Mouse (Mus musculus) forebrain, postnatal 0 days (tissue): ENCODE measurements around the gene Rhbdl1. TPM values are rescaled to one million over a fixed set of nuclear protein-coding genes. Genes with fewer than 3 reads are reported as not detected.

Source experiments
- ATAC-seq: fragments of 200-750 bp; cut with Nextera tagmentation; 2 replicates; pipeline ENCODE4 v1.8.0; 2017; ENCODE audit warnings: mild to moderate bottlenecking, moderate library complexity
- DNase-seq: peaks from one replicate; pipeline ENCODE4 v3.0.0-alpha.2; 2015
- H3K27ac ChIP-seq: fragments of 300-500 bp; sonication (generic); 2 replicates; pipeline ENCODE4 v1.5.1; 2014; ENCODE audit warnings: low read depth, mild to moderate bottlenecking, antibody characterized with exemption, low read length, moderate library complexity, mixed read lengths
- H3K27me3 ChIP-seq: fragments of 300-500 bp; sonication (generic); 2 replicates; pipeline ENCODE4 v1.6.1; 2014; ENCODE audit warnings: mild to moderate bottlenecking, low read length, mixed read lengths; ENCODE audit not compliant: insufficient read depth
- H3K36me3 ChIP-seq: fragments of 300-500 bp; sonication (generic); 2 replicates; pipeline ENCODE4 v1.6.1; 2014; ENCODE audit warnings: mild to moderate bottlenecking, moderate library complexity; ENCODE audit not compliant: insufficient read depth
- H3K4me1 ChIP-seq: fragments of 300-500 bp; sonication (generic); 2 replicates; pipeline ENCODE4 v1.6.1; 2014; ENCODE audit warnings: antibody characterized with exemption; ENCODE audit not compliant: insufficient read depth
- H3K4me2 ChIP-seq: fragments of 300-500 bp; sonication (generic); 2 replicates; pipeline ENCODE4 v1.6.1; 2014; ENCODE audit warnings: low read depth, mild to moderate bottlenecking, moderate library complexity
- H3K4me3 ChIP-seq: fragments of 300-500 bp; sonication (generic); 2 replicates; pipeline ENCODE4 v1.5.1; 2014; ENCODE audit warnings: low read depth, low read length, mixed read lengths
- H3K9ac ChIP-seq: fragments of 300-500 bp; sonication (generic); 2 replicates; pipeline ENCODE4 v1.6.1; 2014; ENCODE audit warnings: mild to moderate bottlenecking
- H3K9me3 ChIP-seq: fragments of 300-500 bp; sonication (generic); 2 replicates; pipeline ENCODE4 v1.6.1; 2016; ENCODE audit warnings: low read length
- CTCF ChIP-seq: sonication (generic); IDR thresholded peaks from 2 replicates; pipeline ENCODE4 v1.5.1; 2016; ENCODE audit warnings: antibody characterized with exemption, control low read depth, low read depth
- WGBS: fragments of 180-500 bp; shearing (Covaris S2); extraction: QIAGEN DNeasy Blood & Tissue Kit; methylation state at CpG from one replicate; pipeline ENCODE4 v1.1.7; 2014; 5-methylcytosine and 5-hydroxymethylcytosine counted together
- polyA plus RNA-seq: library from polyadenylated mRNA; unstranded; fragments of >200 nt; fragmentation: Nextera tagmentation; extraction: Ambion mirVana; gene quantifications from 2 replicates; pipeline ENCODE4 v1.2.1, GENCODE M21; 2015
- total RNA-seq: library from RNA; depleted of rRNA; stranded (reverse); fragments of >200 nt; gene quantifications from 2 replicates; pipeline ENCODE4 v1.2.3, GENCODE M21; 2014

Gene Rhbdl1
- total and polyA plus RNA-seq, 2 experiments from 2014 or later = 83.3 to 85.4 TPM

GRCm38 (mm10) chr17:25866172-25866571, 29.1 kb upstream of the Rhbdl1 start:
- H3K27me3 ChIP-seq = no peaks in the 10 kb centered on the region
- H3K4me2 ChIP-seq = no peak overlapping the region
- DNase-seq = no peak
- TF ChIP-seq CTCF = no peak
- peaks cover 9% of the 10 kb centered on the region for H3K4me1 ChIP-seq
- no peak overlapping the region for H3K4me3 ChIP-seq
- no peaks in the 10 kb centered on the region; the same call in 1 of the 2 replicates for H3K36me3 ChIP-seq
- H3K9me3 ChIP-seq = no peaks in the 10 kb centered on the region
- H3K27ac ChIP-seq = no peak overlapping the region
- ATAC-seq = no peak
- H3K9ac ChIP-seq = no peak overlapping the region
- WGBS = 92% methylated on average over 3 of the region's 3 CpGs

- Histone ChIP-seq H3K4me2 (no peak overlapping the region), H3K36me3 (no peaks in the 10 kb centered on the region; the same call in 1 of the 2 replicates), H3K27ac (no peak overlapping the region), H3K27me3 (no peaks in the 10 kb centered on the region), H3K9me3 (no peaks in the 10 kb centered on the region), H3K4me3 (no peak overlapping the region), H3K4me1 (peaks cover 16% of the 10 kb centered on the region), H3K9ac (no peak overlapping the region)
- ATAC-seq (no peak), DNase-seq (no peak)
- TF ChIP-seq CTCF = no peak
- WGBS = 90% methylated on average over 11 of the region's 11 CpGs
Measured at GRCm38 (mm10) chr17:25865288-25865687, 28.2 kb upstream of the Rhbdl1 start.

GRCm38 (mm10) chr17:25864311-25864710, 27.2 kb upstream of the Rhbdl1 start:
- H3K4me3 ChIP-seq = no peak overlapping the region
- DNase-seq = no peak
- H3K9ac ChIP-seq = no peak overlapping the region
- TF ChIP-seq CTCF = no peak
- peaks cover 16% of the 10 kb centered on the region for H3K4me1 ChIP-seq
- no peaks in the 10 kb centered on the region; the same call in 1 of the 2 replicates for H3K36me3 ChIP-seq
- no peak overlapping the region for H3K27ac ChIP-seq
- 93% methylated on average over 14 of the region's 14 CpGs for WGBS
- no peaks in the 10 kb centered on the region for H3K9me3 ChIP-seq
- no peak overlapping the region for H3K4me2 ChIP-seq
- ATAC-seq = no peak
- H3K27me3 ChIP-seq = no peaks in the 10 kb centered on the region

- no peaks in the 10 kb centered on the region for H3K27me3 ChIP-seq
- WGBS = 89% methylated on average over 6 of the region's 6 CpGs
- H3K9ac ChIP-seq = no peak overlapping the region
- no peak for TF ChIP-seq CTCF
- H3K9me3 ChIP-seq = no peaks in the 10 kb centered on the region
- H3K4me2 ChIP-seq = no peak overlapping the region
- H3K36me3 ChIP-seq = no peaks in the 10 kb centered on the region; the same call in 1 of the 2 replicates
- H3K27ac ChIP-seq = no peak overlapping the region
- peaks cover 13% of the 10 kb centered on the region for H3K4me1 ChIP-seq
- no peak overlapping the region for H3K4me3 ChIP-seq
- no peak for ATAC-seq
- DNase-seq = no peak
Measured at GRCm38 (mm10) chr17:25863681-25864080, 26.6 kb upstream of the Rhbdl1 start.

GRCm38 (mm10) chr17:25861704-25862612, 24.9 kb upstream of the Rhbdl1 start:
- Histone ChIP-seq H3K4me2 (peak overlapping the region; percentile 87), H3K27me3 (no peaks in the 10 kb centered on the region), H3K4me1 (peaks cover 12% of the 10 kb centered on the region), H3K9me3 (no peaks in the 10 kb centered on the region), H3K4me3 (peak overlapping the region; percentile 71), H3K27ac (peak overlapping the region; percentile 91), H3K9ac (peak overlapping the region; percentile 81), H3K36me3 (no peaks in the 10 kb centered on the region; the same call in 1 of the 2 replicates)
- no peak for TF ChIP-seq CTCF
- DNase-seq (no peak), ATAC-seq (peak; percentile 30; the same call in 1 of the 2 replicates)
- WGBS = 9% methylated on average over 6 of the region's 6 CpGs

- Histone ChIP-seq H3K4me1 (peaks cover 12% of the 10 kb centered on the region), H3K27ac (peak within 1 kb of the TSS; percentile 91), H3K4me3 (peak within 1 kb of the TSS; percentile 71), H3K36me3 (no peaks in the 10 kb centered on the region; the same call in 1 of the 2 replicates), H3K9ac (peak within 1 kb of the TSS; percentile 81), H3K9me3 (no peaks in the 10 kb centered on the region), H3K4me2 (peak within 1 kb of the TSS; percentile 87), H3K27me3 (no peaks in the 10 kb centered on the region)
- ATAC-seq = peak; percentile 99
- WGBS = 5% methylated on average over 65 of the region's 65 CpGs
- peak; percentile 97 for DNase-seq
- TF ChIP-seq CTCF = peak; percentile 51
Measured at GRCm38 (mm10) chr17:25860832-25861703, 24.0 kb upstream of the Rhbdl1 start, which contains the start of gene Wdr90. Wdr90 (minus strand) TSS chr17:25861501.
